Mouse (Mus musculus) ES-E14 (cell line): Measurements from ENCODE around the gene Vmn2r90. TPM values are rescaled to one million over a fixed set of nuclear protein-coding genes. Genes with fewer than 3 reads are reported as not detected.
A peak's percentile ranks its signal among the peaks of the same experiment; 100 is the strongest.

Experiments
- DNase-seq: peaks from one replicate; pipeline ENCODE4 v3.0.0-alpha.2; 2013; ENCODE audit warnings: low read depth, low spot score
- H3K27ac ChIP-seq: 2 replicates; pipeline ENCODE4 v1.5.1; 2012; ENCODE audit warnings: low read depth, mild to moderate bottlenecking, low read length, moderate library complexity, mixed read lengths; ENCODE audit not compliant: poor library complexity, insufficient read depth, severe bottlenecking
- H3K36me3 ChIP-seq: 2 replicates; pipeline ENCODE4 v1.6.1; 2012; ENCODE audit warnings: mild to moderate bottlenecking, low read length, moderate library complexity, mixed read lengths; ENCODE audit not compliant: control insufficient read depth, poor library complexity, insufficient read depth, severe bottlenecking
- H3K4me1 ChIP-seq, 2 experiments: fragments of 150-350 bp in 1 of 2; sonication (generic) in 1 of 2; 2 replicates each; pipeline ENCODE4 v1.6.1; 2012; ENCODE audit warnings: low read length in 2 of 2, mild to moderate bottlenecking in 1 of 2, mixed read lengths in 1 of 2; ENCODE audit not compliant: control insufficient read depth in 2 of 2, insufficient read depth in 2 of 2, poor library complexity in 1 of 2
- H3K4me3 ChIP-seq, 2 experiments: fragments of 150-350 bp in 1 of 2; sonication (generic) in 1 of 2; 2 replicates each; pipeline ENCODE4 v1.5.1; 2012; ENCODE audit warnings: low read length in 2 of 2, low read depth in 1 of 2, mild to moderate bottlenecking in 1 of 2, mixed read lengths in 1 of 2; ENCODE audit not compliant: insufficient read depth in 1 of 2, poor library complexity in 1 of 2, severe bottlenecking in 1 of 2
- H3K9ac ChIP-seq: 2 replicates; pipeline ENCODE4 v1.6.1; 2012; ENCODE audit warnings: low read depth, mild to moderate bottlenecking, low read length, mixed read lengths; ENCODE audit not compliant: poor library complexity, insufficient read depth, severe bottlenecking
- H3K9me3 ChIP-seq: fragments of 150-350 bp; sonication (generic); 2 replicates; pipeline ENCODE4 v1.6.1; 2012; ENCODE audit warnings: low read depth, mild to moderate bottlenecking, low read length; ENCODE audit not compliant: control insufficient read depth, insufficient read depth
- CHD2 ChIP-seq: IDR thresholded peaks from 2 replicates; pipeline ENCODE4 v1.6.1; 2014; ENCODE audit warnings: mild to moderate bottlenecking, low read depth, low read length, inconsistent platforms
- HCFC1 ChIP-seq: IDR thresholded peaks from 2 replicates; pipeline ENCODE4 v1.6.1; 2012; ENCODE audit warnings: low read length, inconsistent platforms, borderline replicate concordance; ENCODE audit not compliant: insufficient read depth
- MAFK ChIP-seq: IDR thresholded peaks from 2 replicates; pipeline ENCODE4 v1.6.1; 2014; ENCODE audit warnings: mild to moderate bottlenecking, low read depth, low read length, inconsistent platforms; ENCODE audit not compliant: insufficient read depth
- ZC3H11A ChIP-seq: IDR thresholded peaks from 2 replicates; pipeline ENCODE4 v1.6.1; 2012; ENCODE audit warnings: low read depth, mild to moderate bottlenecking, inconsistent platforms, low read length, borderline replicate concordance
- ZNF384 ChIP-seq: IDR thresholded peaks from 2 replicates; pipeline ENCODE4 v1.6.1; 2012; ENCODE audit warnings: low read depth, low read length, inconsistent platforms
- in situ Hi-C, 2 experiments: fragments of 600-800 bp; cut with MboI; formaldehyde crosslinking; loops; one replicate each; pipeline ENCODE4 v1.15.1; 2025; ENCODE audit warnings: low sequenced_read_pairs in 2 of 2, inconsistent platforms in 1 of 2; ENCODE audit not compliant: unreplicated experiment in 2 of 2
- total RNA-seq: library from RNA; depleted of rRNA; stranded (reverse); fragments of 300-350 nt; gene quantifications from 2 replicates; pipeline ENCODE4 v1.2.3, GENCODE M21; 2012; rRNA removed

Vmn2r90 gene
- total RNA-seq = 0.16 and 0.27 TPM in 2 replicates

- in situ Hi-C loops = no loop called here
- Histone ChIP-seq H3K36me3 (no peaks in the 10 kb centered on the region), H3K27ac (no peak within 1 kb of the TSS), H3K4me1 (no peaks in the 10 kb centered on the region), H3K9me3 (no peaks in the 10 kb centered on the region), H3K4me3 (no peak within 1 kb of the TSS), H3K9ac (no peak within 1 kb of the TSS)
- TF ChIP-seq ZC3H11A = no peak
- no peak for TF ChIP-seq HCFC1
- no peak for TF ChIP-seq MAFK
- TF ChIP-seq CHD2 = no peak
- no peak for TF ChIP-seq ZNF384
- DNase-seq = no peak
Observed at GRCm38 (mm10) chr17:17703447-17703846, at the start of gene Vmn2r90. Gene Vmn2r90 (plus strand): TSS chr17:17703747.

- H3K4me1 ChIP-seq = 0 out of 4 replicates have a peak, but pooled peaks cover 0 to 3% of the 10 kb centered on the region in 2 experiments
- TF ChIP-seq CHD2 (no peak), ZNF384 (peak; percentile 89), ZC3H11A (no peak), MAFK (no peak), HCFC1 (no peak)
- no peak overlapping the region for H3K27ac ChIP-seq
- peak overlapping the region in 1 of 2 experiments; percentile 50; a peak in 2 of 4 replicates for H3K4me3 ChIP-seq
- no peaks in the 10 kb centered on the region for H3K9me3 ChIP-seq
- no peaks in the 10 kb centered on the region for H3K36me3 ChIP-seq
- peak overlapping the region; percentile 35; the same call in 1 of the 2 replicates for H3K9ac ChIP-seq
- in situ Hi-C loops = no loop called here
- peak; percentile 8 for DNase-seq
Observed at GRCm38 (mm10) chr17:17654997-17655828, 48.3 kb upstream of the Vmn2r90 start.

- H3K36me3 ChIP-seq = no peaks in the 10 kb centered on the region
- no peak for DNase-seq
- no peak overlapping the region for H3K27ac ChIP-seq
- in situ Hi-C loops = no loop called here
- TF ChIP-seq HCFC1 = no peak
- no peak for TF ChIP-seq CHD2
- TF ChIP-seq MAFK = no peak
- no peak for TF ChIP-seq ZNF384
- no peak for TF ChIP-seq ZC3H11A
- no peaks in the 10 kb centered on the region for H3K9me3 ChIP-seq
- no peak overlapping the region for H3K9ac ChIP-seq
- 0 out of 4 replicates have a peak, but pooled peaks cover 0 to 3% of the 10 kb centered on the region in 2 experiments for H3K4me1 ChIP-seq
- H3K4me3 ChIP-seq = no peak overlapping the region
Observed at GRCm38 (mm10) chr17:17655829-17656176, 47.7 kb upstream of the Vmn2r90 start.

- Histone ChIP-seq H3K36me3 (no peaks in the 10 kb centered on the region), H3K27ac (no peak overlapping the region), H3K9ac (no peak overlapping the region), H3K4me3 (no peak overlapping the region), H3K4me1 (no peaks in the 10 kb centered on the region), H3K9me3 (no peaks in the 10 kb centered on the region)
- TF ChIP-seq CHD2 = no peak
- TF ChIP-seq ZNF384 = no peak
- TF ChIP-seq ZC3H11A = no peak
- no peak for TF ChIP-seq MAFK
- no peak for TF ChIP-seq HCFC1
- in situ Hi-C loops = no loop called here
- DNase-seq = no peak
Observed at GRCm38 (mm10) chr17:17678781-17679180, 24.8 kb upstream of the Vmn2r90 start.
